Mouse (Mus musculus): Measurements from ENCODE around the gene 4430402I18Rik. TPM values are rescaled to one million over a fixed set of nuclear protein-coding genes. Genes with fewer than 3 reads are reported as not detected.

Gene 4430402I18Rik
- polyA plus RNA-seq (2012; rRNA removed), result 0.66 and 0.93 TPM in 2 replicates

GRCm38 (mm10) chr19:28967652-28968051 lies at the start of gene 4430402I18Rik:
Gene 4430402I18Rik (minus strand): TSS chr19:28967800.

GRCm38 (mm10) chr19:28990194-28990589 lies 22.6 kb upstream of the 4430402I18Rik start, which contains the start of gene Cdc37l1:
Gene Cdc37l1 (plus strand): TSS chr19:28990352.

GRCm38 (mm10) chr19:28963842-28964551 lies 3.6 kb downstream of the 4430402I18Rik start, which contains the start of gene Plpp6:
Gene Plpp6 (plus strand): TSS chr19:28963953.

Other genes starting within 250 kb of the 4430402I18Rik start
- 15.6 and 19.4 TPM in 2 replicates for gene Slc1a1, start 132.8 kb downstream of the 4430402I18Rik start, polyA plus RNA-seq (2012; rRNA removed)
- gene Plpp6, start 3.8 kb downstream of the 4430402I18Rik start, polyA plus RNA-seq (2012; rRNA removed), result 24.7 and 32.5 TPM in 2 replicates
- gene Cdc37l1, start 22.6 kb upstream of the 4430402I18Rik start, polyA plus RNA-seq (2012; rRNA removed), result 6.2 and 7.1 TPM in 2 replicates
- gene Ak3, start 80.2 kb upstream of the 4430402I18Rik start, polyA plus RNA-seq (2012; rRNA removed), result 129 and 138 TPM in 2 replicates
- 9.7 and 13.4 TPM in 2 replicates for gene Rcl1, start 133.6 kb upstream of the 4430402I18Rik start, polyA plus RNA-seq (2012; rRNA removed)

Measured in colon, adult 2 months (tissue).